ENCODE assay signal across 10 mouse cellular contexts in genomic region chr11:58995061-58995806, GRCm38 (mm10). TPM values are rescaled to one million over a fixed set of nuclear protein-coding genes. Genes with fewer than 3 reads are reported as not detected.
DNase-seq lines count a peak whose midpoint lies in the region; ATAC-seq and TF ChIP-seq lines count a peak whose summit lies in the region.
"Had no signal": no experiment of that assay in that cellular context is flagged by ENCODE, and none has a peak within 500 bp of the region (broad histone marks: within the 10 kb centered on the region; RNA-seq: fewer than 3 reads in every experiment).

No protein-coding gene starts in this region.

- H3K4me2 ChIP-seq in heart, embryonic 12.5 days = 0 out of 2 replicates have a peak overlapping the region, but pooled peaks have one; percentile 68
- H3K4me2 ChIP-seq in neural tube, embryonic 12.5 days (replicated peaks) = peak overlapping the region; percentile 61
- peak overlapping the region; percentile 67; the same call in 1 of the 2 replicates for H3K4me2 ChIP-seq in liver, embryonic 14.5 days (ENCODE audit: low read depth)

- no peak for DNase-seq in heart, adult 8-10 months (ENCODE audit: low spot score)
- DNase-seq in neural tube, embryonic 10.5 days (ENCODE audit: extremely low spot score, low spot score) = no peak
- no peak for DNase-seq in liver, embryonic 14.5 days (ENCODE audit: low read depth in 3 of 3, low spot score in 3 of 3)
- DNase-seq in right cerebral cortex, adult 18-20 months = no peak
- DNase-seq in adrenal gland, postnatal 4 days (ENCODE audit: low spot score in 2 of 2) = no peak
- no peak for DNase-seq in adrenal gland, adult 18-20 months (ENCODE audit: low spot score in 2 of 2)
- DNase-seq: right cerebral cortex, postnatal 25 days had no signal

- peaks cover 99% of the 10 kb centered on the region for H3K4me1 ChIP-seq in heart, embryonic 12.5 days (replicated peaks)
- peaks cover 10% of the 10 kb centered on the region; the same call in 1 of the 2 replicates for H3K4me1 ChIP-seq in neural tube, embryonic 12.5 days
- peaks cover 8 to 19% of the 10 kb centered on the region in 2 experiments for H3K4me1 ChIP-seq in liver, embryonic 14.5 days (replicated peaks; ENCODE audit: control insufficient read depth in 2 of 2, insufficient read depth in 2 of 2, low read length in 1 of 2)

- 78% methylated on average over 9 of the region's 9 CpGs for whole genome bisulfite sequencing in heart, embryonic 12.5 days
- WGBS in neural tube, embryonic 12.5 days = 78% methylated on average over 9 of the region's 9 CpGs
- WGBS in liver, embryonic 14.5 days (ENCODE audit: insufficient replicate concordance) = 57% methylated on average over 9 of the region's 9 CpGs

- no peak for TF ChIP-seq EP300 in liver, embryonic 14.5 days (IDR thresholded peaks at IDR 0.05; ENCODE audit: low read depth)

- no peaks in the 10 kb centered on the region for H3K9me3 ChIP-seq in heart, embryonic 12.5 days (replicated peaks)
- H3K9me3 ChIP-seq in neural tube, embryonic 12.5 days = no peaks in the 10 kb centered on the region
- no peaks in the 10 kb centered on the region for H3K9me3 ChIP-seq in liver, embryonic 14.5 days (ENCODE audit: control insufficient read depth, low read length)

- H3K36me3 ChIP-seq in heart, embryonic 12.5 days = peaks cover 33% of the 10 kb centered on the region
- peaks cover 7% of the 10 kb centered on the region; the same call in 1 of the 2 replicates for H3K36me3 ChIP-seq in neural tube, embryonic 12.5 days
- no peaks in the 10 kb centered on the region for H3K36me3 ChIP-seq in liver, embryonic 14.5 days (replicated peaks; ENCODE audit: control insufficient read depth, insufficient read depth, low read depth)

- no peak for ATAC-seq in heart, embryonic 12.5 days (ENCODE audit: insufficient number of reproducible peaks, low FRiP score)
- no peak for ATAC-seq in neural tube, embryonic 12.5 days (ENCODE audit: low FRiP score, low read depth)
- no peak for ATAC-seq in liver, embryonic 14.5 days (ENCODE audit: insufficient read depth)

- TF ChIP-seq CTCF in liver, embryonic 14.5 days (IDR thresholded peaks at IDR 0.05; ENCODE audit: low read depth) = no peak

- no peak overlapping the region for H3K4me3 ChIP-seq in heart, embryonic 12.5 days
- H3K4me3 ChIP-seq in neural tube, embryonic 12.5 days = no peak overlapping the region
- no peak overlapping the region for H3K4me3 ChIP-seq in liver, embryonic 14.5 days (ENCODE audit: insufficient read depth in 1 of 2, low read depth in 2 of 2, low read length in 2 of 2)
- H3K4me3 ChIP-seq: myocyte had no signal

- peak overlapping the region; percentile 75; the same call in 1 of the 2 replicates for H3K9ac ChIP-seq in heart, embryonic 12.5 days
- no peak overlapping the region for H3K9ac ChIP-seq in neural tube, embryonic 12.5 days
- no peak overlapping the region for H3K9ac ChIP-seq in liver, embryonic 14.5 days (replicated peaks)

- peaks cover 26% of the 10 kb centered on the region; the same call in 1 of the 2 replicates for H3K27me3 ChIP-seq in heart, embryonic 12.5 days (replicated peaks)
- peaks cover 26% of the 10 kb centered on the region for H3K27me3 ChIP-seq in neural tube, embryonic 12.5 days (replicated peaks)
- no peaks in the 10 kb centered on the region; the same call in 1 of the 2 replicates for H3K27me3 ChIP-seq in liver, embryonic 14.5 days (ENCODE audit: control insufficient read depth, insufficient read depth, low read length)

- H3K27ac ChIP-seq in heart, embryonic 12.5 days (ENCODE audit: poor library complexity, severe bottlenecking) = no peak overlapping the region
- H3K27ac ChIP-seq in neural tube, embryonic 12.5 days = no peak overlapping the region
- H3K27ac ChIP-seq in liver, embryonic 14.5 days = no peak overlapping the region

RNA-seq across cellular contexts. Expression of gene Trim11, which starts 17.3 kb away (rescaled TPM):
- 27.6 and 30.8 TPM in 2 replicates for polyA plus RNA-seq in heart, embryonic 12.5 days (2016; fragmentation: Nextera tagmentation; extraction: Ambion mirVana)
- 10 to 100 TPM; 14.7 to 18.9 (median 16.5) TPM for total RNA-seq in heart, adult 8-10 months (2022)
- 20.5 TPM in 2 replicates for polyA plus RNA-seq in neural tube, embryonic 12.5 days (2016; fragmentation: Nextera tagmentation; extraction: Ambion mirVana)
- polyA plus RNA-seq in liver, embryonic 14.5 days (2012; rRNA removed) = 8.1 and 8.3 TPM in 2 replicates
- 6.4 and 6.9 TPM in 2 replicates for polyA plus RNA-seq in liver, embryonic 14.5 days (2014; fragmentation: Nextera tagmentation; extraction: Ambion mirVana)
- 10 to 100 TPM; 34.1 to 34.8 TPM for total RNA-seq in adrenal gland, postnatal 4 days (2021)
- total RNA-seq in adrenal gland, adult 18-20 months (2021) = 10 to 100 TPM; 22.0 to 27.1 TPM

RNA-seq across cellular contexts. Expression of gene Hist3h2a, which starts 40.7 kb away (rescaled TPM):
- polyA plus RNA-seq in heart, embryonic 12.5 days (2016; fragmentation: Nextera tagmentation; extraction: Ambion mirVana) = 26.5 and 28.4 TPM in 2 replicates
- 10 to 100 TPM; 10.5 to 17.8 (median 16.0) TPM for total RNA-seq in heart, adult 8-10 months (2022)
- 91.6 and 103 TPM in 2 replicates for polyA plus RNA-seq in neural tube, embryonic 12.5 days (2016; fragmentation: Nextera tagmentation; extraction: Ambion mirVana)
- polyA plus RNA-seq in liver, embryonic 14.5 days (2012; rRNA removed) = 11.0 and 11.5 TPM in 2 replicates
- 13.5 and 16.7 TPM in 2 replicates for polyA plus RNA-seq in liver, embryonic 14.5 days (2014; fragmentation: Nextera tagmentation; extraction: Ambion mirVana)
- 10 to 100 TPM; 47.6 to 64.4 TPM for total RNA-seq in adrenal gland, postnatal 4 days (2021)
- 10 to 100 TPM; 13.3 to 17.6 TPM for total RNA-seq in adrenal gland, adult 18-20 months (2021)

RNA-seq across cellular contexts. Expression of gene Trim17, which starts 40.7 kb away (rescaled TPM):
- polyA plus RNA-seq in heart, embryonic 12.5 days (2016; fragmentation: Nextera tagmentation; extraction: Ambion mirVana) = 1.1 and 1.5 TPM in 2 replicates
- total RNA-seq in heart, adult 8-10 months (2022) = under 1 TPM in 3 of 4 experiments, not detected in 1; 0.06 to 0.20 (median 0.08) TPM
- polyA plus RNA-seq in neural tube, embryonic 12.5 days (2016; fragmentation: Nextera tagmentation; extraction: Ambion mirVana) = 0.84 and 1.0 TPM in 2 replicates
- 0.05 and 0.06 TPM in 2 replicates for polyA plus RNA-seq in liver, embryonic 14.5 days (2012; rRNA removed)
- polyA plus RNA-seq in liver, embryonic 14.5 days (2014; fragmentation: Nextera tagmentation; extraction: Ambion mirVana) = 0.06 and 0.14 TPM in 2 replicates
- total RNA-seq in adrenal gland, postnatal 4 days (2021) = under 1 TPM; 0.08 to 0.36 TPM
- under 1 TPM; 0.06 to 0.10 TPM for total RNA-seq in adrenal gland, adult 18-20 months (2021)

RNA-seq across cellular contexts. Expression of gene Hist3h2ba, which starts 46.5 kb away (rescaled TPM):
- 8.5 and 11.6 TPM in 2 replicates for polyA plus RNA-seq in heart, embryonic 12.5 days (2016; fragmentation: Nextera tagmentation; extraction: Ambion mirVana)
- 1 to 10 TPM in 3 of 4 experiments, not detected in 1; 1.3 to 1.4 (median 1.3) TPM for total RNA-seq in heart, adult 8-10 months (2022)
- polyA plus RNA-seq in neural tube, embryonic 12.5 days (2016; fragmentation: Nextera tagmentation; extraction: Ambion mirVana) = 167 and 246 TPM in 2 replicates
- 15.7 and 16.0 TPM in 2 replicates for polyA plus RNA-seq in liver, embryonic 14.5 days (2012; rRNA removed)
- 4.2 and 6.0 TPM in 2 replicates for polyA plus RNA-seq in liver, embryonic 14.5 days (2014; fragmentation: Nextera tagmentation; extraction: Ambion mirVana)
- 10 to 100 TPM; 58.4 to 77.5 TPM for total RNA-seq in adrenal gland, postnatal 4 days (2021)
- 1 to 10 TPM; 5.8 to 6.0 TPM for total RNA-seq in adrenal gland, adult 18-20 months (2021)

RNA-seq across cellular contexts. Expression of gene Rnf187, which starts 56.5 kb away (rescaled TPM):
- 208 and 213 TPM in 2 replicates for polyA plus RNA-seq in heart, embryonic 12.5 days (2016; fragmentation: Nextera tagmentation; extraction: Ambion mirVana)
- 100 to 1,000 TPM; 165 to 184 (median 175) TPM for total RNA-seq in heart, adult 8-10 months (2022)
- 594 and 608 TPM in 2 replicates for polyA plus RNA-seq in neural tube, embryonic 12.5 days (2016; fragmentation: Nextera tagmentation; extraction: Ambion mirVana)
- 80.8 and 83.3 TPM in 2 replicates for polyA plus RNA-seq in liver, embryonic 14.5 days (2012; rRNA removed)
- polyA plus RNA-seq in liver, embryonic 14.5 days (2014; fragmentation: Nextera tagmentation; extraction: Ambion mirVana) = 104 and 120 TPM in 2 replicates
- total RNA-seq in adrenal gland, postnatal 4 days (2021) = 100 to 1,000 TPM; 171 to 181 TPM
- 100 to 1,000 TPM; 171 to 177 TPM for total RNA-seq in adrenal gland, adult 18-20 months (2021)
